Mouse (Mus musculus) limb, embryonic 11.5 days (tissue): ENCODE data around the gene Utrn. TPM values are rescaled to one million over a fixed set of nuclear protein-coding genes. Genes with fewer than 3 reads are reported as not detected.

Source experiments
- ATAC-seq: fragments of 200-750 bp; cut with Nextera tagmentation; 2 replicates; pipeline ENCODE4 v1.8.0; 2017; ENCODE audit warnings: low read depth; ENCODE audit not compliant: insufficient number of reproducible peaks, low FRiP score, low TSS enrichment
- DNase-seq: peaks from one replicate; pipeline ENCODE4 v3.0.0-alpha.2; 2015; ENCODE audit warnings: low spot score
- H3K27ac ChIP-seq: fragments of 300-500 bp; sonication (generic); replicated peaks from 2 replicates; pipeline ENCODE4 v1.5.1; 2014; ENCODE audit warnings: low read depth, mild to moderate bottlenecking, low read length
- H3K27me3 ChIP-seq: fragments of 300-500 bp; sonication (generic); 2 replicates; pipeline ENCODE4 v1.6.1; 2014; ENCODE audit warnings: mild to moderate bottlenecking, low read length, mixed read lengths; ENCODE audit not compliant: control insufficient read depth, insufficient read depth
- H3K36me3 ChIP-seq: fragments of 300-500 bp; sonication (generic); 2 replicates; pipeline ENCODE4 v1.6.1; 2014; ENCODE audit warnings: mild to moderate bottlenecking, low read length, moderate library complexity, mixed read lengths; ENCODE audit not compliant: control insufficient read depth, insufficient read depth
- H3K4me1 ChIP-seq: fragments of 300-500 bp; sonication (generic); 2 replicates; pipeline ENCODE4 v1.6.1; 2014; ENCODE audit warnings: low read length, mixed read lengths; ENCODE audit not compliant: control insufficient read depth, insufficient read depth
- H3K4me2 ChIP-seq: fragments of 300-500 bp; sonication (generic); 2 replicates; pipeline ENCODE4 v1.6.1; 2014; ENCODE audit warnings: low read depth, mild to moderate bottlenecking, moderate library complexity; ENCODE audit not compliant: severe bottlenecking
- H3K4me3 ChIP-seq: fragments of 300-500 bp; sonication (generic); 2 replicates; pipeline ENCODE4 v1.5.1; 2014; ENCODE audit warnings: low read depth, low read length
- H3K9ac ChIP-seq: fragments of 300-500 bp; sonication (generic); 2 replicates; pipeline ENCODE4 v1.6.1; 2014; ENCODE audit warnings: mild to moderate bottlenecking, low read length
- H3K9me3 ChIP-seq: fragments of 300-500 bp; sonication (generic); 2 replicates; pipeline ENCODE4 v1.6.1; 2016; ENCODE audit warnings: low read length; ENCODE audit not compliant: control insufficient read depth
- WGBS: fragments of 180-500 bp; shearing (Covaris S2); extraction: QIAGEN DNeasy Blood & Tissue Kit; methylation state at CpG from one replicate; pipeline ENCODE4 v1.1.7; 2014; 5-methylcytosine and 5-hydroxymethylcytosine counted together
- polyA plus RNA-seq: library from polyadenylated mRNA; unstranded; fragments of >200 nt; fragmentation: Nextera tagmentation; extraction: Ambion mirVana; gene quantifications from 2 replicates; pipeline ENCODE4 v1.2.1, GENCODE M21; 2014

Gene Utrn
- polyA plus RNA-seq, 1 experiment from 2014 or later: 41.0 TPM

GRCm38 (mm10) chr10:12909179-12909578 is 40.0 kb upstream of the Utrn start:
- Histone ChIP-seq H3K27me3 (no peaks in the 10 kb centered on the region), H3K36me3 (no peaks in the 10 kb centered on the region), H3K27ac (no peak overlapping the region), H3K4me3 (no peak overlapping the region), H3K4me2 (no peak overlapping the region), H3K9me3 (no peaks in the 10 kb centered on the region), H3K4me1 (no peaks in the 10 kb centered on the region), H3K9ac (no peak overlapping the region)
- DNase-seq (no peak), ATAC-seq (no peak)
- WGBS: 77% methylated on average over 1 of the region's 1 CpGs

- Histone ChIP-seq H3K27ac (no peak overlapping the region), H3K9me3 (no peaks in the 10 kb centered on the region), H3K36me3 (no peaks in the 10 kb centered on the region), H3K4me2 (no peak overlapping the region), H3K4me3 (no peak overlapping the region), H3K27me3 (no peaks in the 10 kb centered on the region), H3K9ac (no peak overlapping the region), H3K4me1 (no peaks in the 10 kb centered on the region)
- DNase-seq (no peak), ATAC-seq (no peak)
- 62% methylated on average over 5 of the region's 5 CpGs for WGBS
Measured at GRCm38 (mm10) chr10:12904140-12904528, 35.0 kb upstream of the Utrn start.

- Histone ChIP-seq H3K9ac (no peak overlapping the region), H3K4me2 (no peak overlapping the region), H3K27me3 (no peaks in the 10 kb centered on the region), H3K36me3 (no peaks in the 10 kb centered on the region), H3K4me1 (no peaks in the 10 kb centered on the region), H3K27ac (no peak overlapping the region), H3K4me3 (no peak overlapping the region), H3K9me3 (no peaks in the 10 kb centered on the region)
- 90% methylated on average over 5 of the region's 5 CpGs for WGBS
- ATAC-seq (no peak), DNase-seq (no peak)
Measured at GRCm38 (mm10) chr10:12903440-12904139, 34.4 kb upstream of the Utrn start.

- H3K36me3 ChIP-seq: no peaks in the 10 kb centered on the region
- H3K9me3 ChIP-seq: no peaks in the 10 kb centered on the region
- no peak overlapping the region for H3K27ac ChIP-seq
- no peaks in the 10 kb centered on the region for H3K27me3 ChIP-seq
- H3K9ac ChIP-seq: no peak overlapping the region
- no peak for DNase-seq
- no peak overlapping the region for H3K4me2 ChIP-seq
- 93% methylated on average over 5 of the region's 5 CpGs for WGBS
- no peak overlapping the region for H3K4me3 ChIP-seq
- no peaks in the 10 kb centered on the region for H3K4me1 ChIP-seq
- no peak for ATAC-seq
Measured at GRCm38 (mm10) chr10:12899901-12900300, 30.7 kb upstream of the Utrn start.

GRCm38 (mm10) chr10:12893339-12893738 is 24.2 kb upstream of the Utrn start:
- H3K9ac ChIP-seq: no peak overlapping the region
- H3K4me3 ChIP-seq: no peak overlapping the region
- no peaks in the 10 kb centered on the region for H3K27me3 ChIP-seq
- DNase-seq (no peak), ATAC-seq (no peak)
- no peaks in the 10 kb centered on the region for H3K4me1 ChIP-seq
- no peaks in the 10 kb centered on the region for H3K36me3 ChIP-seq
- 95% methylated on average over 3 of the region's 3 CpGs for WGBS
- H3K4me2 ChIP-seq: no peak overlapping the region
- H3K9me3 ChIP-seq: no peaks in the 10 kb centered on the region
- H3K27ac ChIP-seq: no peak overlapping the region

- DNase-seq (no peak), ATAC-seq (no peak)
- Histone ChIP-seq H3K27ac (no peak overlapping the region), H3K4me1 (no peaks in the 10 kb centered on the region), H3K9me3 (no peaks in the 10 kb centered on the region), H3K4me3 (no peak overlapping the region), H3K4me2 (no peak overlapping the region), H3K36me3 (no peaks in the 10 kb centered on the region), H3K9ac (no peak overlapping the region), H3K27me3 (no peaks in the 10 kb centered on the region)
- WGBS: 84% methylated on average over 13 of the region's 13 CpGs
Measured at GRCm38 (mm10) chr10:12888373-12888772, 19.2 kb upstream of the Utrn start.

GRCm38 (mm10) chr10:12887792-12888191 is 18.6 kb upstream of the Utrn start:
- Histone ChIP-seq H3K4me1 (no peaks in the 10 kb centered on the region), H3K27me3 (no peaks in the 10 kb centered on the region), H3K4me3 (no peak overlapping the region), H3K9ac (no peak overlapping the region), H3K36me3 (no peaks in the 10 kb centered on the region), H3K27ac (no peak overlapping the region), H3K9me3 (no peaks in the 10 kb centered on the region), H3K4me2 (no peak overlapping the region)
- 70% methylated on average over 2 of the region's 2 CpGs for WGBS
- DNase-seq (no peak), ATAC-seq (no peak)

GRCm38 (mm10) chr10:12884308-12884948 is 15.3 kb upstream of the Utrn start:
- no peaks in the 10 kb centered on the region for H3K36me3 ChIP-seq
- H3K4me3 ChIP-seq: no peak overlapping the region
- no peak for ATAC-seq
- no peak overlapping the region for H3K27ac ChIP-seq
- H3K9me3 ChIP-seq: no peaks in the 10 kb centered on the region
- no peak overlapping the region for H3K4me2 ChIP-seq
- 78% methylated on average over 8 of the region's 8 CpGs for WGBS
- no peaks in the 10 kb centered on the region for H3K27me3 ChIP-seq
- no peak for DNase-seq
- no peaks in the 10 kb centered on the region for H3K4me1 ChIP-seq
- no peak overlapping the region for H3K9ac ChIP-seq
